In genomic region chr4:119398751-119399150, GRCm38 (mm10) we compare ENCODE assay signal across 18 mouse cellular contexts. TPM values are rescaled to one million over a fixed set of nuclear protein-coding genes. Genes with fewer than 3 reads are reported as not detected.
DNase-seq lines count a peak whose midpoint lies in the region; ATAC-seq lines count a peak whose summit lies in the region.
"Had no signal": no experiment of that assay in that cellular context is flagged by ENCODE, and none has a peak within 500 bp of the region (broad histone marks: within the 10 kb centered on the region; RNA-seq: fewer than 3 reads in every experiment).

No protein-coding gene starts in this region.

- peak; percentile 60 for DNase-seq in brain, adult 2 months (ENCODE audit: low read depth, low spot score)
- DNase-seq in cerebellum, adult 18-20 months: peak; percentile 61 to 62
- DNase-seq in cerebellum, adult 9-11 months: peak; percentile 78
- DNase-seq in cerebellum, postnatal 36 days: peak; percentile 65 to 73
- DNase-seq in adrenal gland, postnatal 4 days (ENCODE audit: low spot score in 2 of 2): no peak
- DNase-seq: adrenal gland, postnatal 14 days; embryo, embryonic 11 days; gastrocnemius, postnatal 14 days; heart, adult 2 months; heart, postnatal 14 days; kidney, adult 11 months had no signal

- no peak for ATAC-seq in erythroblast, adult 5-6 weeks (replicated peaks; ENCODE audit: low FRiP score, poor library complexity, severe bottlenecking)
- ATAC-seq: activated CD4-positive, CD25-positive, alpha-beta regulatory T cell, adult 4 months; forebrain, embryonic 16.5 days; hindbrain, postnatal 0 days; Patski had no signal

RNA-seq across cellular contexts. Expression of gene Ccdc30, which starts 16.6 kb away (rescaled TPM):
- 10 to 100 TPM; 11.8 to 14.0 TPM for total RNA-seq in adrenal gland, postnatal 4 days (2021)
- total RNA-seq in erythroblast, adult 5-6 weeks (2015; ENCODE audit: low replicate concordance): not detected in 2 replicates
- not detected in 2 replicates for total RNA-seq in erythroblast, adult 5-6 weeks (2017; ENCODE audit: low replicate concordance)
- total RNA-seq: common myeloid progenitor, adult 5-6 weeks; gastrocnemius, adult 18-20 months had no signal

RNA-seq across cellular contexts. Expression of gene Ppcs, which starts 23.5 kb away (rescaled TPM):
- 10 to 100 TPM; 31.4 to 36.9 TPM for total RNA-seq in adrenal gland, postnatal 4 days (2021)
- 4.2 and 8.1 TPM in 2 replicates for total RNA-seq in erythroblast, adult 5-6 weeks (2015; ENCODE audit: low replicate concordance)
- total RNA-seq in erythroblast, adult 5-6 weeks (2017; ENCODE audit: low replicate concordance): 2.3 and 7.2 TPM in 2 replicates

RNA-seq across cellular contexts. Expression of gene Zmynd12, which starts 23.9 kb away (rescaled TPM):
- 1 to 10 TPM; 2.5 to 5.1 TPM for total RNA-seq in adrenal gland, postnatal 4 days (2021)
- total RNA-seq in erythroblast, adult 5-6 weeks (2015; ENCODE audit: low replicate concordance): 2.9 TPM in 1 of 2 replicates, not detected in the other
- total RNA-seq in erythroblast, adult 5-6 weeks (2017; ENCODE audit: low replicate concordance): 0.43 TPM in 1 of 2 replicates, not detected in the other
- total RNA-seq: common myeloid progenitor, adult 5-6 weeks; gastrocnemius, adult 18-20 months; heart, adult 2 months; heart, postnatal 14 days; hindbrain, postnatal 0 days had no signal

Comparison
In these comparisons a context has a peak if more than half of its experiments do, and no peak if none do; other contexts are left out.
1. DNase-seq: peak in brain, adult 2 months (single experiment), cerebellum, adult 18-20 months (2 of 2), cerebellum, adult 9-11 months (single experiment) and cerebellum, postnatal 36 days (2 of 2); none in adrenal gland, postnatal 4 days (0 of 2).
2. RNA of gene Ccdc30, which starts 16.6 kb away (total RNA-seq): 11.8 to 14.0 TPM in adrenal gland, postnatal 4 days; not detected in erythroblast, adult 5-6 weeks; every median in the first group is over 10 times any median in the second.